Mouse (Mus musculus) retina, postnatal 7 days (tissue): Measurements from ENCODE around the gene Ostc.

Experiments used
- DNase-seq: peaks from one replicate; pipeline ENCODE4 v3.0.0-alpha.2; 2012; ENCODE audit warnings: low read depth, low spot score

Gene Ostc

GRCm38 (mm10) chr3:130708967-130709924, at the start of gene Ostc:
Gene Ostc, minus strand, starts transcription at chr3:130709444.
- DNase-seq, result peak; percentile 94

- no peak for DNase-seq
Measured at GRCm38 (mm10) chr3:130758157-130758841, 49.1 kb upstream of the Ostc start.

GRCm38 (mm10) chr3:130757117-130757852, 48.0 kb upstream of the Ostc start:
- DNase-seq, result no peak

GRCm38 (mm10) chr3:130749206-130749605, 40.0 kb upstream of the Ostc start:
- no peak for DNase-seq

- DNase-seq, result no peak
Measured at GRCm38 (mm10) chr3:130746673-130747619, 37.7 kb upstream of the Ostc start.

- no peak for DNase-seq
Measured at GRCm38 (mm10) chr3:130737652-130738361, 28.6 kb upstream of the Ostc start.

GRCm38 (mm10) chr3:130736758-130737157, 27.5 kb upstream of the Ostc start:
- no peak for DNase-seq

- peak; percentile 89 for DNase-seq
Measured at GRCm38 (mm10) chr3:130730189-130730653, 21.0 kb upstream of the Ostc start, which contains the start of gene Rpl34. Gene Rpl34, minus strand, starts transcription at chr3:130730398.

- DNase-seq, result peak; percentile 8
Measured at GRCm38 (mm10) chr3:130729472-130730188, 20.4 kb upstream of the Ostc start.

GRCm38 (mm10) chr3:130727676-130728075, 18.4 kb upstream of the Ostc start:
- no peak for DNase-seq

GRCm38 (mm10) chr3:130727036-130727435, 17.8 kb upstream of the Ostc start:
- no peak for DNase-seq

GRCm38 (mm10) chr3:130725718-130726117, 16.5 kb upstream of the Ostc start:
- DNase-seq, result no peak

- no peak for DNase-seq
Measured at GRCm38 (mm10) chr3:130722733-130723478, 13.7 kb upstream of the Ostc start.

GRCm38 (mm10) chr3:130720225-130720624, 11.0 kb upstream of the Ostc start:
- DNase-seq, result no peak

GRCm38 (mm10) chr3:130718871-130719270, 9.6 kb upstream of the Ostc start:
- DNase-seq, result no peak

GRCm38 (mm10) chr3:130716555-130716954, 7.3 kb upstream of the Ostc start:
- no peak for DNase-seq

GRCm38 (mm10) chr3:130714775-130715568, 5.7 kb upstream of the Ostc start:
- no peak for DNase-seq

GRCm38 (mm10) chr3:130712891-130713290, 3.6 kb upstream of the Ostc start:
- DNase-seq, result no peak
